Mouse (Mus musculus): ENCODE data around the gene Grb14. TPM values are rescaled to one million over a fixed set of nuclear protein-coding genes. Genes with fewer than 3 reads are reported as not detected.
A peak's percentile ranks its signal among the peaks of the same experiment; 100 is the strongest.

The Grb14 gene
- polyA plus RNA-seq, 1 experiment from 2014 or later, result 32.4 TPM

GRCm38 (mm10) chr2:64995048-64995447 is 29.7 kb downstream of the Grb14 start:
- Histone ChIP-seq H3K9ac (ENCODE audit: low read depth, low read length) (no peak overlapping the region), H3K4me2 (replicated peaks; ENCODE audit: low read depth, low read length) (no peak overlapping the region), H3K9me3 (ENCODE audit: control insufficient read depth, low read length) (no peaks in the 10 kb centered on the region), H3K36me3 (ENCODE audit: control insufficient read depth, insufficient read depth, low read length) (no peaks in the 10 kb centered on the region), H3K4me3 (ENCODE audit: low read length) (no peak overlapping the region), H3K27me3 (ENCODE audit: control insufficient read depth, insufficient read depth, low read length) (no peaks in the 10 kb centered on the region), H3K4me1 (ENCODE audit: control insufficient read depth, insufficient read depth, low read length) (no peaks in the 10 kb centered on the region), H3K27ac (ENCODE audit: low read depth, low read length) (no peak overlapping the region)
- 88% methylated on average over 2 of the region's 2 CpGs for WGBS
- ATAC-seq (ENCODE audit: low FRiP score, low TSS enrichment), result no peak

- Histone ChIP-seq H3K27ac (ENCODE audit: low read depth, low read length) (no peak overlapping the region), H3K4me2 (replicated peaks; ENCODE audit: low read depth, low read length) (no peak overlapping the region), H3K9ac (ENCODE audit: low read depth, low read length) (no peak overlapping the region), H3K36me3 (ENCODE audit: control insufficient read depth, insufficient read depth, low read length) (no peaks in the 10 kb centered on the region), H3K9me3 (ENCODE audit: control insufficient read depth, low read length) (no peaks in the 10 kb centered on the region), H3K27me3 (ENCODE audit: control insufficient read depth, insufficient read depth, low read length) (no peaks in the 10 kb centered on the region), H3K4me3 (ENCODE audit: low read length) (no peak overlapping the region), H3K4me1 (ENCODE audit: control insufficient read depth, insufficient read depth, low read length) (no peaks in the 10 kb centered on the region)
- WGBS, result 87% methylated on average over 2 of the region's 2 CpGs
- no peak for ATAC-seq (ENCODE audit: low FRiP score, low TSS enrichment)
Observed at GRCm38 (mm10) chr2:64989426-64990187, 35.2 kb downstream of the Grb14 start.

- Histone ChIP-seq H3K9ac (ENCODE audit: low read depth, low read length) (no peak overlapping the region), H3K36me3 (ENCODE audit: control insufficient read depth, insufficient read depth, low read length) (no peaks in the 10 kb centered on the region), H3K4me3 (ENCODE audit: low read length) (no peak overlapping the region), H3K9me3 (ENCODE audit: control insufficient read depth, low read length) (peaks cover 7% of the 10 kb centered on the region), H3K4me2 (replicated peaks; ENCODE audit: low read depth, low read length) (no peak overlapping the region), H3K4me1 (ENCODE audit: control insufficient read depth, insufficient read depth, low read length) (no peaks in the 10 kb centered on the region), H3K27ac (ENCODE audit: low read depth, low read length) (no peak overlapping the region), H3K27me3 (ENCODE audit: control insufficient read depth, insufficient read depth, low read length) (no peaks in the 10 kb centered on the region)
- 89% methylated on average over 3 of the region's 3 CpGs for WGBS
- ATAC-seq (ENCODE audit: low FRiP score, low TSS enrichment), result no peak
Observed at GRCm38 (mm10) chr2:64987782-64988181, 37.0 kb downstream of the Grb14 start.

GRCm38 (mm10) chr2:64975546-64975945 is 49.2 kb downstream of the Grb14 start:
- Histone ChIP-seq H3K27me3 (ENCODE audit: control insufficient read depth, insufficient read depth, low read length) (no peaks in the 10 kb centered on the region), H3K9ac (ENCODE audit: low read depth, low read length) (no peak overlapping the region), H3K4me1 (ENCODE audit: control insufficient read depth, insufficient read depth, low read length) (peaks cover 10% of the 10 kb centered on the region), H3K27ac (ENCODE audit: low read depth, low read length) (peak overlapping the region; percentile 53; the same call in 1 of the 2 replicates), H3K4me3 (ENCODE audit: low read length) (no peak overlapping the region), H3K4me2 (replicated peaks; ENCODE audit: low read depth, low read length) (no peak overlapping the region), H3K9me3 (ENCODE audit: control insufficient read depth, low read length) (no peaks in the 10 kb centered on the region), H3K36me3 (ENCODE audit: control insufficient read depth, insufficient read depth, low read length) (no peaks in the 10 kb centered on the region)
- ATAC-seq (ENCODE audit: low FRiP score, low TSS enrichment), result no peak
- 46% methylated on average over 5 of the region's 5 CpGs for WGBS

GRCm38 (mm10) chr2:64974549-64974948 is 50.2 kb downstream of the Grb14 start:
- 21% methylated on average over 2 of the region's 2 CpGs for WGBS
- ATAC-seq (ENCODE audit: low FRiP score, low TSS enrichment), result peak; percentile 60; the same call in 1 of the 2 replicates
- H3K9me3 ChIP-seq (ENCODE audit: control insufficient read depth, low read length), result no peaks in the 10 kb centered on the region
- H3K4me2 ChIP-seq (replicated peaks; ENCODE audit: low read depth, low read length), result no peak overlapping the region
- H3K4me3 ChIP-seq (ENCODE audit: low read length), result no peak overlapping the region
- H3K27ac ChIP-seq (ENCODE audit: low read depth, low read length), result no peak overlapping the region
- H3K4me1 ChIP-seq (ENCODE audit: control insufficient read depth, insufficient read depth, low read length), result peaks cover 10% of the 10 kb centered on the region
- no peaks in the 10 kb centered on the region for H3K36me3 ChIP-seq (ENCODE audit: control insufficient read depth, insufficient read depth, low read length)
- no peaks in the 10 kb centered on the region for H3K27me3 ChIP-seq (ENCODE audit: control insufficient read depth, insufficient read depth, low read length)
- H3K9ac ChIP-seq (ENCODE audit: low read depth, low read length), result no peak overlapping the region

GRCm38 (mm10) chr2:64973819-64974441 is 50.9 kb downstream of the Grb14 start:
- no peaks in the 10 kb centered on the region for H3K36me3 ChIP-seq (ENCODE audit: control insufficient read depth, insufficient read depth, low read length)
- H3K27me3 ChIP-seq (ENCODE audit: control insufficient read depth, insufficient read depth, low read length), result no peaks in the 10 kb centered on the region
- H3K4me1 ChIP-seq (ENCODE audit: control insufficient read depth, insufficient read depth, low read length), result peaks cover 10% of the 10 kb centered on the region
- 0 out of 2 replicates have a peak, but pooled peaks have one; percentile 68 for ATAC-seq (ENCODE audit: low FRiP score, low TSS enrichment)
- no peak overlapping the region for H3K9ac ChIP-seq (ENCODE audit: low read depth, low read length)
- no peak overlapping the region for H3K4me3 ChIP-seq (ENCODE audit: low read length)
- H3K9me3 ChIP-seq (ENCODE audit: control insufficient read depth, low read length), result no peaks in the 10 kb centered on the region
- no peak overlapping the region for H3K4me2 ChIP-seq (replicated peaks; ENCODE audit: low read depth, low read length)
- WGBS, result 65% methylated on average over 10 of the region's 10 CpGs
- no peak overlapping the region for H3K27ac ChIP-seq (ENCODE audit: low read depth, low read length)

- Histone ChIP-seq H3K4me3 (ENCODE audit: low read length) (no peak overlapping the region), H3K27ac (ENCODE audit: low read depth, low read length) (no peak overlapping the region), H3K27me3 (ENCODE audit: control insufficient read depth, insufficient read depth, low read length) (no peaks in the 10 kb centered on the region), H3K4me2 (replicated peaks; ENCODE audit: low read depth, low read length) (no peak overlapping the region), H3K36me3 (ENCODE audit: control insufficient read depth, insufficient read depth, low read length) (no peaks in the 10 kb centered on the region), H3K4me1 (ENCODE audit: control insufficient read depth, insufficient read depth, low read length) (peaks cover 10% of the 10 kb centered on the region), H3K9ac (ENCODE audit: low read depth, low read length) (no peak overlapping the region), H3K9me3 (ENCODE audit: control insufficient read depth, low read length) (no peaks in the 10 kb centered on the region)
- WGBS, result 45% methylated on average over 1 of the region's 1 CpGs
- no peak for ATAC-seq (ENCODE audit: low FRiP score, low TSS enrichment)
Observed at GRCm38 (mm10) chr2:64973125-64973524, 51.7 kb downstream of the Grb14 start.

- Histone ChIP-seq H3K36me3 (ENCODE audit: control insufficient read depth, insufficient read depth, low read length) (no peaks in the 10 kb centered on the region), H3K4me3 (ENCODE audit: low read length) (no peak overlapping the region), H3K4me1 (ENCODE audit: control insufficient read depth, insufficient read depth, low read length) (peaks cover 10% of the 10 kb centered on the region), H3K9me3 (ENCODE audit: control insufficient read depth, low read length) (no peaks in the 10 kb centered on the region), H3K27ac (ENCODE audit: low read depth, low read length) (no peak overlapping the region), H3K9ac (ENCODE audit: low read depth, low read length) (no peak overlapping the region), H3K27me3 (ENCODE audit: control insufficient read depth, insufficient read depth, low read length) (no peaks in the 10 kb centered on the region), H3K4me2 (replicated peaks; ENCODE audit: low read depth, low read length) (no peak overlapping the region)
- 63% methylated on average over 5 of the region's 5 CpGs for WGBS
- ATAC-seq (ENCODE audit: low FRiP score, low TSS enrichment), result no peak
Observed at GRCm38 (mm10) chr2:64971828-64972227, 53.0 kb downstream of the Grb14 start.

- Histone ChIP-seq H3K4me3 (ENCODE audit: low read length) (no peak overlapping the region), H3K9me3 (ENCODE audit: control insufficient read depth, low read length) (no peaks in the 10 kb centered on the region), H3K36me3 (ENCODE audit: control insufficient read depth, insufficient read depth, low read length) (no peaks in the 10 kb centered on the region), H3K9ac (ENCODE audit: low read depth, low read length) (no peak overlapping the region), H3K4me2 (replicated peaks; ENCODE audit: low read depth, low read length) (no peak overlapping the region), H3K27ac (ENCODE audit: low read depth, low read length) (no peak overlapping the region), H3K4me1 (ENCODE audit: control insufficient read depth, insufficient read depth, low read length) (peaks cover 10% of the 10 kb centered on the region), H3K27me3 (ENCODE audit: control insufficient read depth, insufficient read depth, low read length) (no peaks in the 10 kb centered on the region)
- WGBS, result 72% methylated on average over 8 of the region's 8 CpGs
- ATAC-seq (ENCODE audit: low FRiP score, low TSS enrichment), result no peak
Observed at GRCm38 (mm10) chr2:64970992-64971391, 53.8 kb downstream of the Grb14 start.
